Mouse (Mus musculus) hindbrain, embryonic 13.5 days (tissue): Measurements from ENCODE around the gene Alox5. TPM values are rescaled to one million over a fixed set of nuclear protein-coding genes. Genes with fewer than 3 reads are reported as not detected.

Experiments used
- ATAC-seq: fragments of 200-750 bp; cut with Nextera tagmentation; 2 replicates; pipeline ENCODE4 v1.8.0; 2017; ENCODE audit warnings: moderate TSS enrichment; ENCODE audit not compliant: low FRiP score
- H3K27ac ChIP-seq: fragments of 300-500 bp; sonication (generic); 2 replicates; pipeline ENCODE4 v1.5.1; 2015; ENCODE audit warnings: inconsistent platforms, mild to moderate bottlenecking, moderate library complexity
- H3K27me3 ChIP-seq: fragments of 300-500 bp; sonication (generic); 2 replicates; pipeline ENCODE4 v1.6.1; 2015; ENCODE audit warnings: mild to moderate bottlenecking, inconsistent platforms
- H3K36me3 ChIP-seq: fragments of 300-500 bp; sonication (generic); 2 replicates; pipeline ENCODE4 v1.6.1; 2015; ENCODE audit warnings: mild to moderate bottlenecking, inconsistent platforms
- H3K4me1 ChIP-seq: fragments of 300-500 bp; sonication (generic); replicated peaks from 2 replicates; pipeline ENCODE4 v1.6.1; 2015; ENCODE audit warnings: inconsistent platforms
- H3K4me2 ChIP-seq: fragments of 300-500 bp; sonication (generic); 2 replicates; pipeline ENCODE4 v1.6.1; 2015; ENCODE audit warnings: inconsistent platforms, mild to moderate bottlenecking, moderate library complexity
- H3K4me3 ChIP-seq: fragments of 300-500 bp; sonication (generic); 2 replicates; pipeline ENCODE4 v1.5.1; 2015; ENCODE audit warnings: mild to moderate bottlenecking, inconsistent platforms
- H3K9ac ChIP-seq: fragments of 300-500 bp; sonication (generic); 2 replicates; pipeline ENCODE4 v1.6.1; 2015; ENCODE audit warnings: mild to moderate bottlenecking, inconsistent platforms
- H3K9me3 ChIP-seq: fragments of 300-500 bp; sonication (generic); 2 replicates; pipeline ENCODE4 v1.6.1; 2016; ENCODE audit warnings: inconsistent platforms
- WGBS: fragments of 180-500 bp; shearing (Covaris S2); methylation state at CpG from one replicate; pipeline ENCODE4 v1.1.7; 2015; 5-methylcytosine and 5-hydroxymethylcytosine counted together
- polyA plus RNA-seq: library from polyadenylated mRNA; unstranded; fragments of >200 nt; fragmentation: Nextera tagmentation; extraction: Ambion mirVana; gene quantifications from 2 replicates; pipeline ENCODE4 v1.2.1, GENCODE M21; 2015

The Alox5 gene
- polyA plus RNA-seq, 1 experiment from 2014 or later: 0.73 TPM

GRCm38 (mm10) chr6:116398136-116398535, 62.8 kb downstream of the Alox5 start:
- H3K4me3 ChIP-seq: no peak overlapping the region
- no peaks in the 10 kb centered on the region for H3K9me3 ChIP-seq
- no peak for ATAC-seq
- 15% methylated on average over 2 of the region's 2 CpGs for WGBS
- peaks cover 17% of the 10 kb centered on the region for H3K36me3 ChIP-seq
- H3K27ac ChIP-seq: peak overlapping the region; percentile 53
- H3K4me2 ChIP-seq: no peak overlapping the region
- H3K4me1 ChIP-seq: peaks cover 31% of the 10 kb centered on the region
- H3K27me3 ChIP-seq: no peaks in the 10 kb centered on the region
- no peak overlapping the region for H3K9ac ChIP-seq

DNA sequence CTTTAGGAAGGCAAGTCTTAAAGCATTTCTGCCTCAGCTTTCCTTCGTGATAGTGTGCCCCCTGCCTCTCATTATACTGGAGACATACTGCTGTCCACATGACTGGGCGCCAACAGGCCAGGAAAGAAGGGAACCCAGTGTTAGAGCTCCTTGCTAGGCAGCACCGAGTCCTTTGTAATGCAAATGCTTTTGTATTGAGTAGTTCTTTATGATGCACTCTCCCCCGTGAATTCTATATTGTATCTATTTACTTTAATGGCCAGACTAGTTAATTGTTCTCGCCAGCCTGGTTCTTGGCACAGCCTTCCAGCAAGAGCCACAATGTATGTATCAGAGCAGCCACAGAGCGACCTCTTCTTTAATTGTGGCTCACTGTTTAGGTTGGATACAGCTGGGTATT, 63.4 kb downstream of the Alox5 start:
- ATAC-seq: peak; percentile 70
- no peak overlapping the region for H3K4me2 ChIP-seq
- H3K4me1 ChIP-seq: peaks cover 31% of the 10 kb centered on the region
- H3K4me3 ChIP-seq: no peak overlapping the region
- peaks cover 15% of the 10 kb centered on the region for H3K36me3 ChIP-seq
- peak overlapping the region; percentile 53 for H3K27ac ChIP-seq
- H3K9ac ChIP-seq: no peak overlapping the region
- WGBS: 16% methylated on average over 6 of the region's 6 CpGs
- H3K27me3 ChIP-seq: no peaks in the 10 kb centered on the region
- H3K9me3 ChIP-seq: no peaks in the 10 kb centered on the region

DNA sequence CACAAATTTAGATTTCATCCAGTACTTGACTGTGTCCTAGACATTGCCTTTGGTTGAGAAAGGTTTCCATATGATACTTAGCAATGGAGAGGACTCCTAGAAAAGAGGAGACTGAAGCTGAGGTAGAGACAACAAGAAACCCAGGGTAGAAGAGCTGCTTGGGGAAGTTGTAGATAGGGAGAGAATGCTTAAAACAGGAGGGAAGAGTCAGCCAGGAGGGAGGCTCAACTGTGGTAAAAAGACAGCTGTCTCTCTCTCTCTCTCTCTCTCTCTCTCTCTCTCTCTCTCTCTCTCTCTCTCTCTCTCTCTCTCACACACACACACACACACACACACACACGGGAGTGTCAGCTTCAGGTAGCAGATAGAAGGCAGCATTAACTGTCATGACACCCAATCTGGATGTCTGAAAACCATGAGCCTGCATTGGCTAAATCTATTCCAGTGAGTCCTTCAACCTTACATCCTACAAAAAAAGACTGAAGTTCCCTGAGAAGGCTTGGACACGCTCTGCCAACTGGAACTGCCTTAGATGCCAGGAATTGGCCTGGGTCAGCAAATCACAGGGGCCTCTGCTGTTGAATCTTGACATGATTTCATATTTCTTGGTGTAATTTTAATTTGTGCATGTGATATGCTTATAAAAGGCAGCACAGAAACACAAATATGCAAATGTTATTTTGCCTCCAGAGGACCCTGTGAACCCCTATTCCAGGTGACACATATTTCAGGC, 65.9 kb downstream of the Alox5 start:
- no peaks in the 10 kb centered on the region for H3K9me3 ChIP-seq
- H3K27me3 ChIP-seq: no peaks in the 10 kb centered on the region
- peaks cover 31% of the 10 kb centered on the region for H3K4me1 ChIP-seq
- no peak overlapping the region for H3K27ac ChIP-seq
- 80% methylated on average over 2 of the region's 2 CpGs for WGBS
- no peak overlapping the region for H3K4me3 ChIP-seq
- H3K36me3 ChIP-seq: no peaks in the 10 kb centered on the region
- ATAC-seq: no peak
- no peak overlapping the region for H3K4me2 ChIP-seq
- H3K9ac ChIP-seq: no peak overlapping the region

- Histone ChIP-seq H3K27ac (no peak overlapping the region), H3K9me3 (no peaks in the 10 kb centered on the region), H3K4me1 (peaks cover 18% of the 10 kb centered on the region), H3K4me2 (no peak overlapping the region), H3K27me3 (no peaks in the 10 kb centered on the region), H3K4me3 (no peak overlapping the region), H3K9ac (no peak overlapping the region), H3K36me3 (no peaks in the 10 kb centered on the region)
- ATAC-seq: no peak
Measured at GRCm38 (mm10) chr6:116389481-116389880, 71.5 kb downstream of the Alox5 start.

GRCm38 (mm10) chr6:116388068-116388467, 72.9 kb downstream of the Alox5 start:
- H3K4me3 ChIP-seq: no peak overlapping the region
- ATAC-seq: no peak
- no peak overlapping the region for H3K9ac ChIP-seq
- 90% methylated on average over 1 of the region's 1 CpGs for WGBS
- no peak overlapping the region for H3K27ac ChIP-seq
- no peaks in the 10 kb centered on the region for H3K9me3 ChIP-seq
- no peaks in the 10 kb centered on the region for H3K27me3 ChIP-seq
- no peaks in the 10 kb centered on the region for H3K36me3 ChIP-seq
- peaks cover 29% of the 10 kb centered on the region for H3K4me1 ChIP-seq
- no peak overlapping the region for H3K4me2 ChIP-seq

DNA sequence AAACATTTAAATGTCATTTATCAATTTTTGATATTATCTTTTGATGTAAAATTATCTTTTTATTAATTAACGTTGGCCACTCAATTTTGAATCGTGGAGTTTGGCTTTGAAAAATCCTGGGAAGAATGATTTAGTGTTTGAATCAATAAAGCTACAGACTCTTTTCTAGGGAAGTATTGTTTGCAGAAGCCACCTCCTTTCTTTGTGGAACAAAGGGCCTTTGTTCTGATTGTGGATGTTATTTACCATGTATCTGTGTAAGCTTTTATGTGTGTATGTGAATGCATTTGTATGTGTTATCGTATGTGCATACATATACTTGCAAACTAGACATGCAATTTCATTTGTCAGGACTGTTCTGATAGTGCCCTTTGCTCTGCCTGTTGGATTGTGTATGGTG, 74.5 kb downstream of the Alox5 start:
- 26% methylated on average over 3 of the region's 3 CpGs for WGBS
- no peak for ATAC-seq
- Histone ChIP-seq H3K9ac (peak overlapping the region; percentile 64), H3K9me3 (no peaks in the 10 kb centered on the region), H3K36me3 (no peaks in the 10 kb centered on the region), H3K27me3 (no peaks in the 10 kb centered on the region), H3K4me3 (peak overlapping the region; percentile 23), H3K4me2 (peak overlapping the region; percentile 50), H3K4me1 (peaks cover 32% of the 10 kb centered on the region), H3K27ac (peak overlapping the region; percentile 86)

DNA sequence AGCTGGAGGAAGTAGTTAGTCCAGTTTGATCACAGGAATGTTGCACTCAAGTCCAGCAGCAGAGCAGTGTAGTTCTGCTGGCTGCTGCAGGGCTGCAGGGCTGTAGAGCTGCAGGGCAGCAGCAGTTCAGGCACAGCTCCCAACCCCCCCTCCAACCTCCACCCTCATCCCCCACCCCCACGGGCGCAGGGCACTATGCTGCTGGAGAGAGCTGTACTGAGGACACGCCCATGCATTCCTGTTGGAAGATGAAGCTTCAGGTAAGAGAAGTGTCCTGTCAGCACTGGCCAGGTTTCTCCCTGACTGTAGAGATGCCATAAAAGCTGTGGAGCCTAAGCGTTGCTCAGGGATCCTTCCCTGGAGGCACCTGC, 74.9 kb downstream of the Alox5 start:
- Histone ChIP-seq H3K36me3 (no peaks in the 10 kb centered on the region), H3K4me3 (peak overlapping the region; percentile 23), H3K27ac (peak overlapping the region; percentile 86), H3K4me2 (peak overlapping the region; percentile 50), H3K9ac (peak overlapping the region; percentile 64), H3K9me3 (no peaks in the 10 kb centered on the region), H3K4me1 (peaks cover 32% of the 10 kb centered on the region), H3K27me3 (no peaks in the 10 kb centered on the region)
- WGBS: 18% methylated on average over 4 of the region's 4 CpGs
- peak; percentile 87 for ATAC-seq

GRCm38 (mm10) chr6:116385194-116386044, 75.6 kb downstream of the Alox5 start:
- ATAC-seq: peak; percentile 18
- H3K4me1 ChIP-seq: peaks cover 32% of the 10 kb centered on the region
- no peak overlapping the region for H3K4me3 ChIP-seq
- H3K27me3 ChIP-seq: no peaks in the 10 kb centered on the region
- H3K4me2 ChIP-seq: peak overlapping the region; percentile 50
- H3K36me3 ChIP-seq: no peaks in the 10 kb centered on the region
- no peaks in the 10 kb centered on the region for H3K9me3 ChIP-seq
- H3K27ac ChIP-seq: peak overlapping the region; percentile 86
- peak overlapping the region; percentile 64 for H3K9ac ChIP-seq
- WGBS: 18% methylated on average over 5 of the region's 5 CpGs

GRCm38 (mm10) chr6:116383582-116383981, 77.4 kb downstream of the Alox5 start:
- no peaks in the 10 kb centered on the region for H3K36me3 ChIP-seq
- no peak overlapping the region for H3K4me2 ChIP-seq
- 73% methylated on average over 10 of the region's 10 CpGs for WGBS
- H3K9ac ChIP-seq: no peak overlapping the region
- H3K4me3 ChIP-seq: no peak overlapping the region
- H3K27ac ChIP-seq: peak overlapping the region; percentile 52
- ATAC-seq: no peak
- peaks cover 32% of the 10 kb centered on the region for H3K4me1 ChIP-seq
- H3K27me3 ChIP-seq: no peaks in the 10 kb centered on the region
- no peaks in the 10 kb centered on the region for H3K9me3 ChIP-seq

DNA sequence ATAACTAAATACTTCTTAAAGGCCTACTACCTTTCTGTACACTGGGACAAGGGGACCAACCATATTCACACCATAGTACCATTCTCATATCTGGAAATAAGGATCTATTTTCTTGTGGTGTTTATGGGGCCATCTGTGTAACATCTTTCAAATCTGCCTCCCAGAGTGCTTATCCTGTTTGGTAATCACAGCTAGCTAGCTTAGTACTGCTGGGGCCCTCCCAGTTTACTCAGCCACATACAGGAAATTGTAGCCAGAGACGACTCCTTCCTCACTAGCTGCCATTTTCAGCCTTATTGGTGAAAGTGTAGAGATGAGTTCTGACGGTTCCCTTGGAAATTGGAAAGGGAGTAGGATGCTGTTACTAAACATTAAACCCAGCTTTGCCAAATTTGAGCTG, 79.4 kb downstream of the Alox5 start:
- Histone ChIP-seq H3K4me3 (no peak overlapping the region), H3K36me3 (peaks cover 6% of the 10 kb centered on the region; the same call in 1 of the 2 replicates), H3K27me3 (no peaks in the 10 kb centered on the region), H3K9ac (no peak overlapping the region), H3K9me3 (no peaks in the 10 kb centered on the region), H3K4me1 (peaks cover 31% of the 10 kb centered on the region), H3K27ac (no peak overlapping the region), H3K4me2 (no peak overlapping the region)
- no peak for ATAC-seq
- 69% methylated on average over 2 of the region's 2 CpGs for WGBS

- Histone ChIP-seq H3K4me3 (no peak overlapping the region), H3K9me3 (no peaks in the 10 kb centered on the region), H3K4me1 (peaks cover 17% of the 10 kb centered on the region), H3K4me2 (no peak overlapping the region), H3K27ac (no peak overlapping the region), H3K27me3 (no peaks in the 10 kb centered on the region), H3K36me3 (peaks cover 6% of the 10 kb centered on the region; the same call in 1 of the 2 replicates), H3K9ac (no peak overlapping the region)
- 56% methylated on average over 3 of the region's 3 CpGs for WGBS
- no peak for ATAC-seq
Measured at GRCm38 (mm10) chr6:116380157-116380556, 80.8 kb downstream of the Alox5 start.

- WGBS: 89% methylated on average over 7 of the region's 7 CpGs
- Histone ChIP-seq H3K9ac (no peak overlapping the region), H3K4me3 (no peak overlapping the region), H3K9me3 (no peaks in the 10 kb centered on the region), H3K4me1 (peaks cover 11% of the 10 kb centered on the region), H3K27me3 (no peaks in the 10 kb centered on the region), H3K4me2 (no peak overlapping the region), H3K36me3 (peaks cover 6% of the 10 kb centered on the region; the same call in 1 of the 2 replicates), H3K27ac (no peak overlapping the region)
- ATAC-seq: no peak
Measured at GRCm38 (mm10) chr6:116378892-116379291, 82.1 kb downstream of the Alox5 start.
